Mouse (Mus musculus): ENCODE results near the gene Cops7a.

- TF ChIP-seq CTCF (IDR thresholded peaks at IDR 0.05; ENCODE audit: low read depth) (no peak), EP300 (IDR thresholded peaks at IDR 0.05; ENCODE audit: low read depth) (no peak)
Measured at GRCm38 (mm10) chr6:124932314-124932695, 33.0 kb downstream of the Cops7a start.
